ENCODE assay signal across 20 mouse cellular contexts in the genomic region with DNA sequence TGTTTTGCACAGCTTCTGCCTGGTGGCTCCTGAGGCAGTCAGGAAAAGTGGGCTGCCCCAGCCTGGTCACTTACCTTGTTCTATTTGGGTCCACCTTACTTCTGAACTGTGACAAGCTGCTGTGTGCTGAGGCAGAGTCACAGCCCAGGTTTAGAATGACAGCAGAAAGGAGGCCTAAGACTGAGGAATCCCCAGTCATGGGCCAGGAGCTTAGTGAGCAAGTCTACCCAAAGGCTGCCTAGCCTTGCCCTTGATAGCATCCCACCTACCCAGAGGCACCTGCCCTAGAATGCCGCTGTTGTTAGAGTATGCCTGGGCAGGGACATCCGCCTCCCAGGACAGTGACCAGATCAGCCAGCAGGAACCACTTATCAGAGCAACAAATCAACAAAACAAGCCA. TPM values are rescaled to one million over a fixed set of nuclear protein-coding genes. Genes with fewer than 3 reads are reported as not detected.
A peak's percentile ranks its signal among the peaks of the same experiment; 100 is the strongest.
DNase-seq lines count a peak whose midpoint lies in the region; ATAC-seq lines count a peak whose summit lies in the region.
"Had no signal": no experiment of that assay in that cellular context is flagged by ENCODE, and none has a peak within 500 bp of the region (broad histone marks: within the 10 kb centered on the region; RNA-seq: fewer than 3 reads in every experiment).

No protein-coding gene starts in this region.

- H3K4me2 ChIP-seq in hindbrain, embryonic 11.5 days (replicated peaks; ENCODE audit: low read depth, low read length), result no peak overlapping the region
- H3K4me2 ChIP-seq: forebrain, embryonic 15.5 days; heart, embryonic 11.5 days; heart, embryonic 15.5 days; hindbrain, embryonic 13.5 days; intestine, embryonic 15.5 days had no signal

- H3K4me1 ChIP-seq in hindbrain, embryonic 10.5 days (replicated peaks), result peaks cover 46% of the 10 kb centered on the region
- H3K4me1 ChIP-seq in hindbrain, embryonic 11.5 days (replicated peaks; ENCODE audit: control insufficient read depth, insufficient read depth, low read length), result no peaks in the 10 kb centered on the region
- peaks cover 39% of the 10 kb centered on the region for H3K4me1 ChIP-seq in embryonic facial prominence, embryonic 10.5 days
- H3K4me1 ChIP-seq in limb, embryonic 10.5 days, result peaks cover 45% of the 10 kb centered on the region

- H3K9ac ChIP-seq in hindbrain, embryonic 11.5 days (ENCODE audit: low read depth, low read length), result no peak overlapping the region
- H3K9ac ChIP-seq: forebrain, embryonic 15.5 days; heart, embryonic 15.5 days; hindbrain, embryonic 13.5 days; intestine, embryonic 15.5 days had no signal

- DNase-seq in hindbrain, embryonic 10.5 days (ENCODE audit: low spot score), result no peak
- DNase-seq in hindbrain, embryonic 11.5 days (ENCODE audit: low spot score), result no peak
- no peak for DNase-seq in embryonic facial prominence, embryonic 10.5 days (ENCODE audit: low spot score)
- no peak for DNase-seq in limb, embryonic 10.5 days (ENCODE audit: low spot score)
- no peak for DNase-seq in adrenal gland, postnatal 36 days
- no peak for DNase-seq in frontal cortex, adult 2 months (ENCODE audit: extremely low spot score in 1 of 2, low spot score in 1 of 2)
- DNase-seq: adrenal gland, postnatal 14 days; cerebellum, adult 18-20 months; cerebellum, adult 9-11 months; gastrocnemius, postnatal 25 days; heart, adult 18-20 months; heart, postnatal 36 days; kidney, adult 18-20 months had no signal

- H3K9me3 ChIP-seq in hindbrain, embryonic 10.5 days, result no peaks in the 10 kb centered on the region
- no peaks in the 10 kb centered on the region for H3K9me3 ChIP-seq in hindbrain, embryonic 11.5 days (ENCODE audit: control insufficient read depth, low read length)
- H3K9me3 ChIP-seq in embryonic facial prominence, embryonic 10.5 days, result no peaks in the 10 kb centered on the region
- H3K9me3 ChIP-seq in limb, embryonic 10.5 days (replicated peaks), result no peaks in the 10 kb centered on the region
- H3K9me3 ChIP-seq: forebrain, embryonic 15.5 days; G1E; heart, embryonic 15.5 days; hindbrain, embryonic 13.5 days; intestine, embryonic 15.5 days had no signal

- no peak overlapping the region for H3K4me3 ChIP-seq in hindbrain, embryonic 10.5 days
- H3K4me3 ChIP-seq in hindbrain, embryonic 11.5 days (ENCODE audit: low read depth, low read length), result no peak overlapping the region
- no peak overlapping the region for H3K4me3 ChIP-seq in embryonic facial prominence, embryonic 10.5 days
- H3K4me3 ChIP-seq in limb, embryonic 10.5 days, result no peak overlapping the region
- H3K4me3 ChIP-seq: forebrain, embryonic 15.5 days; heart, embryonic 15.5 days; hindbrain, embryonic 13.5 days; intestine, embryonic 15.5 days had no signal

- no peaks in the 10 kb centered on the region for H3K36me3 ChIP-seq in hindbrain, embryonic 10.5 days
- H3K36me3 ChIP-seq in hindbrain, embryonic 11.5 days (ENCODE audit: control insufficient read depth, insufficient read depth, low read length), result no peaks in the 10 kb centered on the region
- no peaks in the 10 kb centered on the region for H3K36me3 ChIP-seq in embryonic facial prominence, embryonic 10.5 days (replicated peaks)
- H3K36me3 ChIP-seq in limb, embryonic 10.5 days, result 0 out of 2 replicates have a peak, but pooled peaks cover 2% of the 10 kb centered on the region
- H3K36me3 ChIP-seq: forebrain, embryonic 15.5 days; heart, embryonic 15.5 days; hindbrain, embryonic 13.5 days; intestine, embryonic 15.5 days had no signal

- H3K27me3 ChIP-seq in hindbrain, embryonic 10.5 days (ENCODE audit: insufficient read depth, poor library complexity, severe bottlenecking), result no peaks in the 10 kb centered on the region
- no peaks in the 10 kb centered on the region for H3K27me3 ChIP-seq in hindbrain, embryonic 11.5 days (ENCODE audit: control insufficient read depth, insufficient read depth, low read length)
- no peaks in the 10 kb centered on the region for H3K27me3 ChIP-seq in embryonic facial prominence, embryonic 10.5 days (replicated peaks; ENCODE audit: low read depth, poor library complexity, severe bottlenecking)
- H3K27me3 ChIP-seq in limb, embryonic 10.5 days (ENCODE audit: low read depth, poor library complexity, severe bottlenecking), result no peaks in the 10 kb centered on the region
- H3K27me3 ChIP-seq: forebrain, embryonic 15.5 days; heart, embryonic 15.5 days; hindbrain, embryonic 13.5 days; intestine, embryonic 15.5 days had no signal

- 0 out of 2 replicates have a peak overlapping the region, but pooled peaks have one; percentile 29 for H3K27ac ChIP-seq in hindbrain, embryonic 10.5 days
- H3K27ac ChIP-seq in hindbrain, embryonic 11.5 days (ENCODE audit: low read depth, low read length), result no peak overlapping the region
- H3K27ac ChIP-seq in embryonic facial prominence, embryonic 10.5 days (replicated peaks), result peak overlapping the region; percentile 24; the same call in 1 of the 2 replicates
- peak overlapping the region; percentile 46; the same call in 1 of the 2 replicates for H3K27ac ChIP-seq in limb, embryonic 10.5 days
- H3K27ac ChIP-seq: heart, embryonic 15.5 days; hindbrain, embryonic 13.5 days; hindbrain, postnatal 0 days; intestine, embryonic 15.5 days had no signal

- no peak for ATAC-seq in hindbrain, embryonic 11.5 days (ENCODE audit: low FRiP score)
- ATAC-seq: forebrain, embryonic 15.5 days; hindbrain, postnatal 0 days; intestine, embryonic 15.5 days had no signal

- 91% methylated on average over 2 of the region's 2 CpGs for WGBS in hindbrain, embryonic 10.5 days
- WGBS in hindbrain, embryonic 11.5 days, result 86% methylated on average over 2 of the region's 2 CpGs
- WGBS in embryonic facial prominence, embryonic 10.5 days, result 81% methylated on average over 2 of the region's 2 CpGs
- WGBS in limb, embryonic 10.5 days, result 66% methylated on average over 2 of the region's 2 CpGs

RNA-seq across cellular contexts. Expression of a gene that starts 3.2 kb away (rescaled TPM):
- polyA plus RNA-seq in hindbrain, embryonic 10.5 days (2016; fragmentation: Nextera tagmentation; extraction: Ambion mirVana), result 14.0 and 14.3 TPM in 2 replicates
- polyA plus RNA-seq in hindbrain, embryonic 11.5 days (2014; fragmentation: Nextera tagmentation; extraction: Ambion mirVana), result 12.9 and 17.9 TPM in 2 replicates
- 12.7 and 15.5 TPM in 2 replicates for polyA plus RNA-seq in embryonic facial prominence, embryonic 10.5 days (2016; fragmentation: Nextera tagmentation; extraction: Ambion mirVana)
- polyA plus RNA-seq in limb, embryonic 10.5 days (2016; fragmentation: Nextera tagmentation; extraction: Ambion mirVana), result 10.3 and 13.4 TPM in 2 replicates
- 100 to 1,000 TPM; 124 to 127 TPM for total RNA-seq in adrenal gland, postnatal 36 days (2021)
- polyA plus RNA-seq in frontal cortex, adult 2 months (2012; rRNA removed), result 14.1 and 18.7 TPM in 2 replicates
